Mouse (Mus musculus): Measurements from ENCODE around the gene Atp5g2. TPM values are rescaled to one million over a fixed set of nuclear protein-coding genes. Genes with fewer than 3 reads are reported as not detected.

The Atp5g2 gene
- total RNA-seq (2021) = 10 to 100 TPM; 18.3 to 19.4 TPM
- long read RNA-seq, experiment 1, transcript Atp5g2-202 (5 exons, 731 nt) = major isoform, 18 of 26 reads
- long read RNA-seq, experiment 1, partial matches to known transcripts = 0 of 26 reads
- long read RNA-seq, experiment 1, other reads (novel, unspliced or antisense) = 8 of 26 reads
- long read RNA-seq, experiment 2, transcript Atp5g2-202 (5 exons, 731 nt) = major isoform, 62 of 112 reads
- long read RNA-seq, experiment 2, partial matches to known transcripts = 3 of 112 reads
- long read RNA-seq, experiment 2, other reads (novel, unspliced or antisense) = 46 of 112 reads

DNA sequence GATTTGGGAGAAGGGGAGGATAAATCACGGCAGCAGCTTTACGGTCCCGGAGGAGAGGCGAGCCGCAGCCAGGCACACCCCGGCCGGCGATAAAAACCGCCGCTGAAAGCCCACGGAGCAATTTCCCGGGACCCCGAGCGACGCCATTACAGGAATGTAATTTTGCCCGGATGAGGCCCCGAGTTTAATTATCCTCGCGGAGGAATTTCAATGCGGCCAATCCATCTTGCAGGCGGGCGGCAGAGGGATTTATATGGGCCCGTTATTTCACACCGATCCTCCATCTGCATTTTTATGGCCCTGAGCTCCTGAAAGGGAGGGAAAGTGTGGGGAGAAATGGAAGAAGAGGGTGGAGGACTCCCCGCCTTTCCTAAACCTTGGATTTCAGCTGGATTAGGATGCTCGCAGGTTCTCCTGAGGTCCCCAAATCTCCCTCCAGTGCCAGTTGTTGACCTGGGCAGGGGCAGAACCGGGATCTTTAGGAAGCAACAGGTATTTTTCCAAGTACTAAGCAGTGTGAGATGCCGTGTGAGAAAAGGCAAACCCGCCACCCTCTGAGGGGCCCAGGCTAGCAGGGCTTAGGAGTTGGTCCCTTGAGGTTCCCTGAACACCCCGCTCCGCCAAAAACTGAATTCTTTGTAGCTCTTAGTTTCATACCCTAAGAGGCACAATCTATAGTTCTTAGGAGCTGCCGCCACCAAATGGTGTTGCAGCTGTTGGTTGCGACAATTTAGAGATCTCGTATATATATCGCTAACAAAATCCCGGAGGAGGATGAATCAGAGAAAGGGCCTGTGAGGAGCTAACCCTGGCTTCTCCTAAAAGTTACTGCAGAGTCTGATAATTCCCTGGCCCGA lies at the start of gene Atp5g2:
Gene Atp5g2, minus strand, starts transcription at position 138 of the 857 bp plus-strand sequence.
- peak; percentile 46 to 47 for DNase-seq (ENCODE audit: low spot score in 2 of 2)

DNA sequence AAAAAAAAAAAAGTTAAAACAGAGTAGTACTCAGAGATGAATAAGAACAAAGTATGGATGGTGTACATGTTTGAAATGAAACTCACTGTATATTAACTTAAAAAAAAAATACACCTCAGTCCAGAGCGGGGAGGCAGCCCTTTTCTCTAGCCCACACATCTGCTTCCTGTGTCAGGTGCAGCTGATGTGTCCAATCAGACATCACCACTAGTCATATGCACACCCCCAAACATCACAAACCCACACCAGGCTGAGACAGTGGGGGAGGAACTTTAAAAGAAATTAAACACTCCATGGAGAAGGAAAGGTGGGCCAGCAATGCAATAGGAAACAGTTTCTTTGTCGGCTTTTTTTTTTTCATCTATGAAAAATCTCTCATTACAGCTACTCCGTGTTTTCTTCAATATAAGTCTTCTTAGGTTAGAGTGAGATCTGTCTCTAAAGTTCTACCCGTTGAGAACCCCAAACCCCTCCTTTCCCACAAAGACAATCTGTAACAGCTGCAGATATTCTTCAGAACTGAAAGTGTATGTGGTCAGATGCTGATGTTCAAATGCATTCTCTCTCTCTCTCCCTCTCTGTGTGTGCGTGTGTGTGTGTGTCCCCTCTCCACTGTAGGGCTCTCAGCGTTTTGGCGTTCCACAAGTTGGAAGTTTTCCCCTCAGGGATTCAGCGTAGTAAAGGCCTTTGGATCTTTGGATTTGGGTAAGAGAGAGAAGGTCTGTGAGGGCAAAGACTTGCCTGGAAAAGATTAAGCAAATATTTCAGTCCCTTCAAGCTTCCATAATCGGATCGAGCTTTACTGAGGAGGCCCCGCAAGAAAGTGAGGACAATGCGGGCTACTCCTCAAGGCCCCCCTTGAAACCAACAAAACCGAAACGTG lies 49.1 kb upstream of the Atp5g2 start:
- DNase-seq (ENCODE audit: low spot score in 2 of 2) = no peak

DNA sequence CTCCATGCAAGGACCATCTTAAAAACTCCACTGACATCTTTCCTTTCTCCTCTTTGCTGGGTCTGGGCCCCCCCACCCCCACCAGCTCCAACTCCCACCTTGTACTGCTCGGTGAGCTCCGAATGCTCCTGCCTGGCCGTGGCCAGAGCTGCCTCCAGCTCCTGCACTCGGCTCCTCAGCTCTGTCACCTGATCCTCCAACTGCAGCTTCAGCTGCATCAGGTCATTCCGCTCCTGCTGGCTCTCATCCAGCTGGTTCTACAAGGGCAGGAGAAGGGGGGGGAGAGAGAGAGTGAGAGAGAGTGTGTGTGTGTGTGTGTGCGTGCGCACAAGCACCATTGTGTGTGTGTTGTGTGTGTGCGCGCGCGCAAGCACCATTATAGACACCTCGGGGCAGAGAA lies 44.0 kb upstream of the Atp5g2 start:
- no peak for DNase-seq (ENCODE audit: low spot score in 2 of 2)

DNA sequence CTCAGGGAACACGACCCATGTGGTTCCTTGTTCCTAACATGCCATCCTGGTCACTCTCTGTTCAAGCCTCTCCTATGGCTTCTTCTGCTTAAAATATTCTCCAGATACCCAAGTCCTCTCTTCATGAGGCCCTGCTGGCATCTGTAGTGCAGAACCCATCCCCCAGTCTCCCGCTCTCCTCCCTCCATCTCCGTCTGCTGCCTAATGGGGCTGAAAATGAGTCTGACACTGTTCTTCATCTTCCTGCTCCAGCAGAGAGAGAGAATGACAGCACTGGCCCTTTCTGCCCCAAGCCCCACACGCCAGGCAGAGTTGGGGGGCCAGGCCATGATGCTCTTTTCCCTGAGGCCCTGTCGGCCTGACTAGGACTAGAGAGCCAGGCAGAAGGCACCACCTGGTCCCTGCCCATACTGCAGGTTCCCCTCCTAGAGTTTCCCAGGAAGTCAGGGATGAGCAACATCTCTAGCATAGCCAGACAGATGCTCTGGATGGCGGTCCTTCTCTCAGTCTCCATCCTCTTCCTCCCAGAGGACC lies 35.7 kb upstream of the Atp5g2 start:
- no peak for DNase-seq (ENCODE audit: low spot score in 2 of 2)

DNA sequence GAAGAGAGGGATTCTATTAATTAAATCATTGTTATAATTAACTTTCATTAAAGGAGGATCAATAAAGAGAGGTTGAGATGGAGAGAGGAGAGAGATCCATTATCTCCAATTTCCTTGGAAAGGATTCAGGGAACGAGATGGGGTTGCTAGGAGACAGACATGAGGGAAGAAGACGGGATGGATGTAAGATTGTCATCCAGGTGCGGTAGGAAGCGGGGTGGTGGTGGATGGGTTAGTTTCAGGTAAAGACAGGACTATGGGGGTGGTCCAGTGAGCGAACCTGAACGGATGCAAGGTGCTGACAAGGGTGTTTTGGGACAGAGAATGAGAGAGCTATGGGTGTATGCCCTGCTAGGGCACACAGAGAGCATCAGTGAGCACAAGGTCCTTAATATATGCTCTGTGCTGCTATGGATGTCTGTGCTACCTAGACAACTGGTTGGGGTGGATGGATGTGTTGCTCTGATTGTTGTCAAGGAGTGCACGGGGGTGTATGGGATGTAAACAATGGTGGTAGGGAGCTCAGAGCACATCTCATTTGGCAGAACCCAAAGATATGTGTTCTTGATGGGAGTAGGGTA lies 33.9 kb upstream of the Atp5g2 start:
- DNase-seq (ENCODE audit: low spot score in 2 of 2) = no peak

DNA sequence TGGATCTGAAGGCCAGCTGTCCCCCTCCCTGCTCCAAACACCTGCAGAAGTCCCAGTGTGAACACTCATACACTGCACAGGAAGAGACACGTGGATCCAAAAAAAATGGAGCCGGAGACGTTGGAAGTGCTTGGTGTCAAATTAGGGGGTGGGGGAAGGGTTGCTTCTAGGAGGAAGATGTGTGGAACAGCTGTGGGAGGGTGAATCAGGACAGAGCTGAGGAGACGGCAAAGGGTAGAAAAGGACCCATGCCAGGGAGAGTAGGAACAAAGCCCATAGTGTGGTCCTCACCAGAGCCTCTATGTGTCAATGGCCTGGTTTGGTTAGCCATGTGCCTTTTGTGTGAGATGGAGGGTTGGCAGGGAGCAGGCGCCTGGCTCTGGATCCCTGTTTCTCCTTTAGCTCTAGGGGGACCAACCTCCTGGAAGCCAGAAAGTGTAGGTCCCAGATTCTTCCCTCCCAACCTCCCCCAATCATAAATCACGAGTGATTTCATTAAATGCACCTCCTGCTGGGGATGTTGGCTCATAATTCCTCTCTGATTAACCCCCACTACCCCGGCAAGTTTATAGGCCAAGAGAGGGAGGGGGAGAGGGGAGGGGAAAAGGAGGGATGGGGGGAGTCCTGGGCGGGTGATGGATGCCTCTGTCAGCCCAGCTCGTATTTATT lies 33.2 kb upstream of the Atp5g2 start:
- DNase-seq (ENCODE audit: low spot score in 2 of 2) = no peak

DNA sequence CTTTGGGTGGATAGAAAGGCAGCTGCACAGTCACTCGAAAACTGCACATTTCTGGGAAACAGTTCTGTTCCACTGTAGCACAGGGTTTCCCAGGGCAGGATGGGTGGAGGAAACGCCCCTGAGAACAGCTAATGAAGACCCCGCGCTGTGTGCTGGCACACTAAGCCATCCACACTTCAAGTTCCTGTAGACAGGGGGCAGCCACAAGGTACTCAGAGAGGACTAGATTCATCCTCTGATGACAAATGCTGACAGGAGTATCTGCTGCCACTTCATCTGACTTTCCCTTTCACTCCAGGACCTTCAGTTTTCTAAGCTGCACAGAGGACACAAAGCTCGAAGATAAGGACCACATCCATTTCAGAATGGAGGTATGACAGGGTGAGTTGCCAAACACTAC lies 32.7 kb upstream of the Atp5g2 start:
- no peak for DNase-seq (ENCODE audit: low spot score in 2 of 2)

DNA sequence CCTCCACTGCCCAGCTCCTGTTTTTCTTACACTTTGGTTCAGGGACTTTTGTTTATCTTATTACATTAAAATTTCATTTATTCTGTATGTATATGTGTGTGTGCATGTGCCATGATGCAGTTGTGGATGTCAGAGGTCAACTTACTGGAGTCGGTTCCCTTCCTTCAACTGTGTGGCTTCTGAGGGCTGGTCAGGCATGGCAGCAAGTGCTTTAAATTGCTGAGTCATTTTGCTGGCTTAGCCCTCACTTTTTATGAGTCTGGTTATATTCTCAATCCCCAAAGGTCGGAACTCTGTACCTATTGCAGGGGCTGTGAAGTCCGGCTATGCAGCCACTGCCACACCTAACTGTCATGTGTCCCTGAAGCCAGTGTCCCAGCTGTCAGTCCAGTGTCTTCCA lies 30.8 kb upstream of the Atp5g2 start:
- no peak for DNase-seq (ENCODE audit: low spot score in 2 of 2)

DNA sequence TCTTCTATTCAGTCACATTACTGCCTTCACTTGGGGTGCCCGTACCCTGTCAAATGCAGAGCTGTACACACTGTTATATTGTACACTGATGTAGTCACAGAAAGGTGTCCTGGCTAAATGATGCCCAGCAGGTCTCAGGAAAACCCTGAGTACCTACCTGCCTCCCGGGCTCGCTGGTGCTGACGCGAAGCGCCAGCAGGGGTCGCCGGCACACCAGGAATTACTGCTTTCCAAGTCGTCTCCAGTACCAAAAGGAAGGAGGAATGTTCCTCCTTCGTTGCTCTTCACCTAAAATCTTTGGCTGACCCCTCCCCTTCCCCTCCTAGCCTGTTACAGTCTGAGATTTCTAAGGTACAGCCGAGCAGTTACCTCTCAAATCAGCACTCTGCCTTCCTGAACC lies 26.0 kb upstream of the Atp5g2 start:
- peak; percentile 84 to 85 for DNase-seq (ENCODE audit: low spot score in 2 of 2)

DNA sequence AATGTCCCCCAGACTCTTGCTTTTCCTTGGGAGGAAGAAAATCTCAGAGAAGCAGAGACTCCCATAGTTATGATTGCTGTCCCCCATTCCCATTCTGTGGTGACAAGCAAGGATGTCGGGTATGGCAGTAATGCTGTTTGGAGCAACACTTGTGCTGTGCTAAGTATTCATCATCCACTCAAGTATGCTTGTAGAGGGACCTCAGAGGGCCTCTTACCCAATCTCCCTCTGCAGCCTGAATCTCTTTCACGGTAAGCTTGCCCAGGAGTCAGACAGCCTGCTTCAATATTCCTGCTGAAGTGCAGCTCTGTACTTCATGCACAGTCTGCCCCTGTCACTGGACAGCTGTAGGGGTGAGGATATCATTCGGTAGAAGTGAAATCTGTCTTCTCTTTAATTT lies 24.7 kb upstream of the Atp5g2 start:
- DNase-seq (ENCODE audit: low spot score in 2 of 2) = no peak

DNA sequence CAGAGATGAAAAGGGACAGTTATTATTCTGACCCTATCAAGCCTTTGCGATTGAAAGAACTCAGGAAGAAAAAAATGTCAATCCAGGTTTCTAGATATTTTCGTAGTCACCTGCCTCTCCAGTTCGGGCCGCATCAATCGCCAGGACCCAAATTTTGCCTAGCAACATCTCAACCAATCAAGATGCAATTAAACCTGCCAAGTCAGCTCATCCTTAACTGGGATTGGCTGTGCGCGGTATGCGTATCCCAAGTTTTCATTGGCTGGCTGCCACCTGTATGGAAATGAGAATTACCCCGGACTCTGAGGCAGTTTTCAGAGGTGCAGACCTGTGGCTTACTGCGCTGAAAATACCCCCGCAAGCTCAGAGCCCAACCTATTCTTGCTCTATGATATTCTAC lies 21.4 kb upstream of the Atp5g2 start:
- peak; percentile 35 to 48 for DNase-seq (ENCODE audit: low spot score in 2 of 2)

DNA sequence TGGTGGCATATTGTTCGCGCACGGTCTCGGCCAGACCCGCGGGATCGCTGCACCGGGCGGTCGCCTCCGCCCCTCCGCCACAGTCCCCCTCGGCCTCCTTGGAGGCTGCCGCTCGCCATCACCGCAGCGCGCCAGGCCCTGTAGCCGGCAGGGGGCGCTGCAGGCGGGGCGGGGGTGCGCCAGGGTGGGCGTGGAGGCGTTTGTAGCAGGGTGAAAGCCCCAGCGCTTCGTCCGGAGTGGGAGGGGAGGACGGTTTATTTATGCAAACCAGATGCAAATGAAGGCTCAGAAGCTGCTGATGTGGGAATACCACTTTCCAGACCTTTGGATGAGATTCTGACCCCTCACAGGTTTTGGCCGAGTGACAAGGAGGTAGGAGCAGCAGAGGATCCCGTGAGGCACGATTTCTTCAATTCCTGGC lies 20.8 kb upstream of the Atp5g2 start:
- DNase-seq (ENCODE audit: low spot score in 2 of 2) = peak; percentile 58 to 72

DNA sequence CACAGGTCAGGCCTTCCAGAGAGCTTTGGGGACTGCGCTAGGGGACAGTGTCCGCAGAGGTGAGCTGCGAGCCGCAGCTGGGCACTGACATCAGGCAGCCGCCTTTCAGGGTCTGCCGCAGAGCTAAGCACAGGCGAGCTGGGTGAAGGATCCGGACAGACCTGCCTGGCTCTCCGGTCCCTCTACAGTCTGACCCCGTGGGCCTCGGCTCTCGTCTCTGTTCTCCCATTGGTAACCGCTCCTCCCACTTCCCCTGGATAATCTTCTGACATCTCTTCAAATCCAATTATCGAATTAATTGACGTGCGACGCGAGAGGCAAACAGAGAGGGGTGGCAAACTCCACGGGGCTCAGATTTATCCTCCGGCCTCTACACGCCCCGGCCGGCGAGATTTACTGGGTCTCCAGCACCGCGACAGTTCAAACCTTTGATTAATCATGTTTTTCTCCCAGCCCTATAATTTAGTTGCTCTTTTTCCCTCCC lies 20.2 kb upstream of the Atp5g2 start:
- no peak for DNase-seq (ENCODE audit: low spot score in 2 of 2)

DNA sequence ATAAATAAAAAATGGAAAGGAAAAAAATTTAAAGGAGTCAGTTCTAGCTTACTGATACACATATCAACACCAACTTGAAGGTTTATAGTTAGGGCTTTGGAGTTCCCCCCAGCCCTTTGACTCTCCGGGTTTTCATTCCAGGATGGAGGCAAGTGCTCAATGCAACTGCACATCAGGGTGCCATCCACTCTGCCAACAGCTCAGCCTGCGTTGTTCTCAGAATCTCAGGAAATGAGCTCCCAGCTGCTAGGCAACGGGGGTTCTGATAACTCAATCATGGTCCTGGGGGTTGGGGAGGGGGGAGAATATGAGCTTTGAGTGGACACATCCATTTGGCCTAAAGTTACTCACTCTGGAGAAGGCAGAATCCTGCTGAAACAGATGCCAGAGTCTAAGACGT lies 13.6 kb upstream of the Atp5g2 start:
- no peak for DNase-seq (ENCODE audit: low spot score in 2 of 2)

DNA sequence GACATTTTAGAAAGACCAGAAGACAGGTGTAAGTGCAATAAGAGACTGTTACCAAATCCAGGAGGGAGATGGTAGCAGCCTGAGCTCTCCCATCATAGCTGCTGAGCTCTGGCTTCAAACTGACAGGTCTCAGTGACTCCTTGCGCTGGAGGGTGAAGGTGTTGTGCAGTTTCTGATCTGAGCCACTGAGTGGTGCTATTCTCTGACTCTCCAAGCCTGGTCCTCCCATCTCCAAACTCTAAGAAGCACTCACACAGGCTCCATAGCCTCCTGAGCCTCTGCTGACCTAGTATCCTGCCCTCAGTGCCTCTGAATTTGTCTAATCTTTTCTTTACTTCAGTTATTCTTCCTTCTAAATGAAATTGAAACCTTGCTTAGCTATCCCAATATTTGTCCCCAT lies 11.5 kb upstream of the Atp5g2 start:
- DNase-seq (ENCODE audit: low spot score in 2 of 2) = no peak

DNA sequence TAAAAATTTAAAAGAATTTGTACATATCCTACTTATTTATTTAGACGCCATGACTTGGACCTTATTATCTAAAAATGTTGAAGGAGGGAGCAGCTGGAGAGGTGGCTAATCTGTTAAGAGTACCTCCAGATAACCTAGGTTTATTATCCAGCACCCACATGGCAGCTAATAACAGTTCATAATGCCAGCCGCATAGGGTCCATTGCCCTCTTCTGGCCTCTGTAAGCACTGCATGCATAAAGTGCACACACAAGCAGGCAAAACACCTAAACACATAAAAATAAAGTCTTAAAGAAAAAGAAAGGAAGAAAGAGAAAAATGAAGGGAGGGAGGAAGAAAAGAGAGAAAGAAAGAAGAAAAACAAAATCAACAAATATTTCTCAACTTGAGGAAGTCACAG lies 4.2 kb upstream of the Atp5g2 start:
- no peak for DNase-seq (ENCODE audit: low spot score in 2 of 2)

DNA sequence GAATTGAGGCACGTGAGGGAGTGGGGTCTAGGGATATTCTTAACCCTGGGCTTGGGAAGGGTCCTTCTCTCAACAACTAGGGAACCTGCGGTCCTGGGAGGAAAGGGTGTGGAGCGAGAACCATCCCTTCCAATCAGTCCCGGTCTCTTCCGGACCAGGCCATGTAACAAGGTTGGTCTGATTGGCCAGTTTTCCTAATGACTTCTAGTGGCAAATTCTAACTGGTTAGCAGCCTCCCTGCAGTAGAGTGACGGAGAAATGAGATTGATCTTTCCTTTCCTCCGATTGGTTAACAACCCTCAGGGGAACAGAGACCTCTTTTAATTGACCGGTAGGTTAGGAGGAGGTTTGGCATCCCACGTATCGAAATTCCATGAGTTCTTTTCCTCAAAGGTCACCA lies 1.4 kb upstream of the Atp5g2 start:
- peak in 1 of 2 experiments; percentile 15 for DNase-seq (ENCODE audit: low spot score in 2 of 2)

DNA sequence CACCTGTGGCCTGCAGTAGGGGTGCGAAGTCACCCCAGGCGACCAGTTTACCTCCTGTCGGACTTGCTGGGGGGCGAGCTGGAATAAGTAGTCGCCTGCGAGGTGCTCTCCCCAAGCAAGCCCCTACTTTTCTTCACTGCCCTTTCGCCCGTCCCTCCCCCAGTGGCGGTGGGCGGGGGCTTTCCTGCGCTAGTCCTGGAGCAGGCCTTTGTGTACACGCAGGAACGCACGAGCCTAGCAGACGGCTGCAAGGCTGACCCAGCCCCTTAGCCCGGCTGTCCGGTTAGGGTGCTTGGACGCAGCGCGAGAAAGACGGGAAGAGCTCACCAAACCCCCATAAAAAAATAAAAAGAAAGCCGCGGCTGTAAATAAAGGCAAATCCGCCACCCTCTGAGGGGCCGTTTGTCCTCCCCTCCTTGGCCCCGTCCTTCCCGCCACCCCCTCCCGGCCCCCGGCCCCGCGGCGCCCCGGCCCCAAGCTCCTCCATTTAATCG lies 384 bp downstream of the Atp5g2 start:
- peak; percentile 84 to 86 for DNase-seq (ENCODE audit: low spot score in 2 of 2)

DNA sequence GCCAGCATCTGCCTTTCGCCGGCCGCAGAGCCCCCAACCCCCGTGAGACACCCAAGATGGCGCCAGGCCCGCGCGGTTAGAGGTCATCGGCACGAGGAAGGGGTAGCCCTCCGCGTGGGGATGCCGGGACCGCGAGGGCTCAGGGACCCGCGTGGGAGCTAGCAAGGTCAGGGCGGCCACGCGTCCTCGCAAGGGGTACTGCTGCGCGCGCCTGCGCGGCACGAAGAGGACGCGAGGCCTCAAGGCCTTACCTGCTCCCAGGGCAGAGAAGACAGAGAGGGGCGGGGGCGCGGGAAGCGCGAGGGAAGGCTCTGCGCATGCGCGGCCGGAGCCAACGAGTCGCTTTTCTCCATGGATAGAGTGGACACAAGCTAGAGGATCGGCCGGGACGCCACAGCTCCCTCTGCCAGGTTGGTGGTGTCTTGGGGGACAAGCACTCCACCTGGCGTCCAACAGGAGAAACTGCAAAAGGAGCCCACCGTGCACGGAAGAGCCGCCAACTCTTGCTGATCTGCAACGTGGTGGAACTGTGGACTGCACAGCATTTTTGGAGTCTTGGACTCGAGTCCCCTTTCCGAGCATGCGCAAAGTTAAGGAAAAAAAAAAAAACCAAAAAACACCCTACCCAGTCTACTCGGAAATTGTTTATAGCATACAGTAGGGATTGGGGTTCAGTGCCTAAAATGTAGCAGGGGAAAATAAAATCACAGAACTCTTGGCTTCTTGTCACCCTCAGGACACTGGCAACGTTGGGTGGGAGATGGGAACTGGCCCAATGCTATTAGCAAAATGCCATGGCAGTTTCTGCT lies 1.2 kb downstream of the Atp5g2 start:
- peak; percentile 93 to 94 for DNase-seq (ENCODE audit: low spot score in 2 of 2)
